Mouse (Mus musculus): ENCODE data around the gene Mvb12b. TPM values are rescaled to one million over a fixed set of nuclear protein-coding genes. Genes with fewer than 3 reads are reported as not detected.

Gene Mvb12b
- total RNA-seq, 1 experiment, result 5.0 TPM

GRCm38 (mm10) chr2:33786064-33786463 lies 101.7 kb downstream of the Mvb12b start:
- Histone ChIP-seq H3K4me1 (ENCODE audit: control insufficient read depth in 2 of 2, insufficient read depth in 2 of 2, low read length in 2 of 2, poor library complexity in 1 of 2) (peaks cover 0 to 10% of the 10 kb centered on the region in 2 experiments; a peak in 2 of 4 replicates), H3K27ac (ENCODE audit: insufficient read depth, low read depth, low read length, poor library complexity, severe bottlenecking) (no peak overlapping the region), H3K4me3 (ENCODE audit: insufficient read depth in 1 of 2, low read depth in 1 of 2, low read length in 2 of 2, poor library complexity in 1 of 2, severe bottlenecking in 1 of 2) (no peak overlapping the region), H3K9ac (ENCODE audit: insufficient read depth, low read depth, low read length, poor library complexity, severe bottlenecking) (no peak overlapping the region), H3K36me3 (ENCODE audit: control insufficient read depth, insufficient read depth, low read length, poor library complexity, severe bottlenecking) (no peaks in the 10 kb centered on the region), H3K9me3 (ENCODE audit: control insufficient read depth, insufficient read depth, low read depth, low read length) (no peaks in the 10 kb centered on the region)
- in situ Hi-C loops (cut with MboI; ENCODE audit: low sequenced_read_pairs in 2 of 2, unreplicated experiment in 2 of 2), result no loop called here
- DNase-seq (ENCODE audit: low read depth, low spot score), result no peak
- TF ChIP-seq ZNF384 (IDR thresholded peaks at IDR 0.05; ENCODE audit: low read depth, low read length), result no peak
- TF ChIP-seq HCFC1 (IDR thresholded peaks at IDR 0.05; ENCODE audit: borderline replicate concordance, insufficient read depth, low read length), result no peak
- TF ChIP-seq MAFK (IDR thresholded peaks at IDR 0.05; ENCODE audit: insufficient read depth, low read depth, low read length), result no peak
- TF ChIP-seq ZC3H11A (IDR thresholded peaks at IDR 0.05; ENCODE audit: borderline replicate concordance, low read depth, low read length), result no peak
- TF ChIP-seq CHD2 (IDR thresholded peaks at IDR 0.05; ENCODE audit: low read depth, low read length), result no peak

GRCm38 (mm10) chr2:33785596-33785995 lies 102.2 kb downstream of the Mvb12b start:
- Histone ChIP-seq H3K4me3 (ENCODE audit: insufficient read depth in 1 of 2, low read depth in 1 of 2, low read length in 2 of 2, poor library complexity in 1 of 2, severe bottlenecking in 1 of 2) (no peak overlapping the region), H3K36me3 (ENCODE audit: control insufficient read depth, insufficient read depth, low read length, poor library complexity, severe bottlenecking) (no peaks in the 10 kb centered on the region), H3K9ac (ENCODE audit: insufficient read depth, low read depth, low read length, poor library complexity, severe bottlenecking) (no peak overlapping the region), H3K27ac (ENCODE audit: insufficient read depth, low read depth, low read length, poor library complexity, severe bottlenecking) (no peak overlapping the region), H3K4me1 (ENCODE audit: control insufficient read depth in 2 of 2, insufficient read depth in 2 of 2, low read length in 2 of 2, poor library complexity in 1 of 2) (peaks cover 0 to 10% of the 10 kb centered on the region in 2 experiments; a peak in 2 of 4 replicates), H3K9me3 (ENCODE audit: control insufficient read depth, insufficient read depth, low read depth, low read length) (no peaks in the 10 kb centered on the region)
- in situ Hi-C loops (cut with MboI; ENCODE audit: low sequenced_read_pairs in 2 of 2, unreplicated experiment in 2 of 2), result no loop called here
- no peak for TF ChIP-seq HCFC1 (IDR thresholded peaks at IDR 0.05; ENCODE audit: borderline replicate concordance, insufficient read depth, low read length)
- TF ChIP-seq ZNF384 (IDR thresholded peaks at IDR 0.05; ENCODE audit: low read depth, low read length), result no peak
- no peak for TF ChIP-seq CHD2 (IDR thresholded peaks at IDR 0.05; ENCODE audit: low read depth, low read length)
- no peak for TF ChIP-seq ZC3H11A (IDR thresholded peaks at IDR 0.05; ENCODE audit: borderline replicate concordance, low read depth, low read length)
- no peak for TF ChIP-seq MAFK (IDR thresholded peaks at IDR 0.05; ENCODE audit: insufficient read depth, low read depth, low read length)
- no peak for DNase-seq (ENCODE audit: low read depth, low spot score)

- Histone ChIP-seq H3K9ac (ENCODE audit: insufficient read depth, low read depth, low read length, poor library complexity, severe bottlenecking) (no peak overlapping the region), H3K4me1 (ENCODE audit: control insufficient read depth in 2 of 2, insufficient read depth in 2 of 2, low read length in 2 of 2, poor library complexity in 1 of 2) (peaks cover 0 to 8% of the 10 kb centered on the region in 2 experiments; a peak in 2 of 4 replicates), H3K27ac (ENCODE audit: insufficient read depth, low read depth, low read length, poor library complexity, severe bottlenecking) (no peak overlapping the region), H3K9me3 (ENCODE audit: control insufficient read depth, insufficient read depth, low read depth, low read length) (no peaks in the 10 kb centered on the region), H3K4me3 (ENCODE audit: insufficient read depth in 1 of 2, low read depth in 1 of 2, low read length in 2 of 2, poor library complexity in 1 of 2, severe bottlenecking in 1 of 2) (no peak overlapping the region), H3K36me3 (ENCODE audit: control insufficient read depth, insufficient read depth, low read length, poor library complexity, severe bottlenecking) (no peaks in the 10 kb centered on the region)
- TF ChIP-seq CHD2 (IDR thresholded peaks at IDR 0.05; ENCODE audit: low read depth, low read length) (no peak), MAFK (IDR thresholded peaks at IDR 0.05; ENCODE audit: insufficient read depth, low read depth, low read length) (no peak), HCFC1 (IDR thresholded peaks at IDR 0.05; ENCODE audit: borderline replicate concordance, insufficient read depth, low read length) (no peak), ZNF384 (IDR thresholded peaks at IDR 0.05; ENCODE audit: low read depth, low read length) (no peak), ZC3H11A (IDR thresholded peaks at IDR 0.05; ENCODE audit: borderline replicate concordance, low read depth, low read length) (no peak)
- in situ Hi-C loops (cut with MboI; ENCODE audit: low sequenced_read_pairs in 2 of 2, unreplicated experiment in 2 of 2), result no loop called here
- no peak for DNase-seq (ENCODE audit: low read depth, low spot score)
These were observed 103.0 kb downstream of the Mvb12b start for GRCm38 (mm10) chr2:33784721-33785120.

GRCm38 (mm10) chr2:33783419-33783818 lies 104.3 kb downstream of the Mvb12b start:
- no peak for TF ChIP-seq HCFC1 (IDR thresholded peaks at IDR 0.05; ENCODE audit: borderline replicate concordance, insufficient read depth, low read length)
- TF ChIP-seq ZNF384 (IDR thresholded peaks at IDR 0.05; ENCODE audit: low read depth, low read length), result no peak
- TF ChIP-seq ZC3H11A (IDR thresholded peaks at IDR 0.05; ENCODE audit: borderline replicate concordance, low read depth, low read length), result no peak
- TF ChIP-seq CHD2 (IDR thresholded peaks at IDR 0.05; ENCODE audit: low read depth, low read length), result no peak
- no peak for TF ChIP-seq MAFK (IDR thresholded peaks at IDR 0.05; ENCODE audit: insufficient read depth, low read depth, low read length)
- no peaks in the 10 kb centered on the region for H3K36me3 ChIP-seq (ENCODE audit: control insufficient read depth, insufficient read depth, low read length, poor library complexity, severe bottlenecking)
- no peak for DNase-seq (ENCODE audit: low read depth, low spot score)
- in situ Hi-C loops (cut with MboI; ENCODE audit: low sequenced_read_pairs in 2 of 2, unreplicated experiment in 2 of 2), result no loop called here
- no peak overlapping the region for H3K27ac ChIP-seq (ENCODE audit: insufficient read depth, low read depth, low read length, poor library complexity, severe bottlenecking)
- H3K4me1 ChIP-seq (ENCODE audit: control insufficient read depth in 2 of 2, insufficient read depth in 2 of 2, low read length in 2 of 2, poor library complexity in 1 of 2), result peaks cover 0 to 7% of the 10 kb centered on the region in 2 experiments; a peak in 1 of 4 replicates
- no peak overlapping the region for H3K4me3 ChIP-seq (ENCODE audit: insufficient read depth in 1 of 2, low read depth in 1 of 2, low read length in 2 of 2, poor library complexity in 1 of 2, severe bottlenecking in 1 of 2)
- no peaks in the 10 kb centered on the region for H3K9me3 ChIP-seq (ENCODE audit: control insufficient read depth, insufficient read depth, low read depth, low read length)
- no peak overlapping the region for H3K9ac ChIP-seq (ENCODE audit: insufficient read depth, low read depth, low read length, poor library complexity, severe bottlenecking)
